Comparison of ENCODE assay signal across 23 mouse cellular contexts in genomic region chr2:136711155-136711554, GRCm38 (mm10). TPM values are rescaled to one million over a fixed set of nuclear protein-coding genes. Genes with fewer than 3 reads are reported as not detected.
DNase-seq lines count a peak whose midpoint lies in the region; ATAC-seq and TF ChIP-seq lines count a peak whose summit lies in the region.
"Had no signal": no experiment of that assay in that cellular context is flagged by ENCODE, and none has a peak within 500 bp of the region (broad histone marks: within the 10 kb centered on the region; RNA-seq: fewer than 3 reads in every experiment).

No protein-coding gene starts in this region.

- H3K4me2 ChIP-seq in hindbrain, embryonic 15.5 days = peak overlapping the region; percentile 79
- H3K4me2 ChIP-seq in hindbrain, embryonic 13.5 days = no peak overlapping the region; the same call in 1 of the 2 replicates
- H3K4me2 ChIP-seq in CH12.LX (ENCODE audit: insufficient read depth, low read depth, poor library complexity, severe bottlenecking) = no peak overlapping the region
- peak overlapping the region; percentile 74; the same call in 1 of the 2 replicates for H3K4me2 ChIP-seq in neural tube, embryonic 12.5 days (replicated peaks)
- no peak overlapping the region for H3K4me2 ChIP-seq in intestine, embryonic 16.5 days (ENCODE audit: low read depth, low read length)

- no peak overlapping the region for H3K9ac ChIP-seq in hindbrain, embryonic 15.5 days
- H3K9ac ChIP-seq in hindbrain, embryonic 13.5 days = no peak overlapping the region
- H3K9ac ChIP-seq in CH12.LX (ENCODE audit: insufficient read depth, low read depth) = no peak overlapping the region
- no peak overlapping the region for H3K9ac ChIP-seq in neural tube, embryonic 12.5 days
- H3K9ac ChIP-seq in intestine, embryonic 16.5 days (ENCODE audit: low read depth, low read length) = no peak overlapping the region
- H3K9ac ChIP-seq: limb, embryonic 12.5 days; liver, postnatal 0 days had no signal

- dilution Hi-C loops in CH12.LX (cut with MboI; ENCODE audit: extremely low pct_ligation_motif_present, extremely low pct_unique_long_range_greater_than_20kb, low sequenced_read_pairs) = no loop called here

- H3K79me2 ChIP-seq in CH12.LX (replicated peaks; ENCODE audit: control insufficient read depth, extremely low read depth, insufficient read depth, poor library complexity, severe bottlenecking) = no peaks in the 10 kb centered on the region

- H3K36me3 ChIP-seq in hindbrain, embryonic 15.5 days = no peaks in the 10 kb centered on the region
- H3K36me3 ChIP-seq in hindbrain, embryonic 13.5 days = no peaks in the 10 kb centered on the region
- no peaks in the 10 kb centered on the region for H3K36me3 ChIP-seq in CH12.LX (replicated peaks in 1 of 2; ENCODE audit: control insufficient read depth in 1 of 2, insufficient read depth in 1 of 2, low read length in 1 of 2)
- no peaks in the 10 kb centered on the region for H3K36me3 ChIP-seq in neural tube, embryonic 12.5 days
- H3K36me3 ChIP-seq in intestine, embryonic 16.5 days (ENCODE audit: control insufficient read depth, insufficient read depth, low read length) = no peaks in the 10 kb centered on the region
- H3K36me3 ChIP-seq: heart, embryonic 12.5 days; limb, embryonic 12.5 days; midbrain, embryonic 12.5 days had no signal

- no peak for TF ChIP-seq CTCF in CH12.LX (conservative IDR thresholded peaks at IDR 0.05 in 1 of 2, IDR thresholded peaks at IDR 0.05 in 1 of 2; ENCODE audit: low read depth in 2 of 2, low read length in 2 of 2)

- no peak for TF ChIP-seq RAD21 in CH12.LX (IDR thresholded peaks at IDR 0.05; ENCODE audit: low read depth, low read length)

- 0 out of 2 replicates have a peak overlapping the region, but pooled peaks have one; percentile 89 for H3K27ac ChIP-seq in hindbrain, embryonic 15.5 days (replicated peaks)
- H3K27ac ChIP-seq in hindbrain, embryonic 13.5 days = no peak overlapping the region
- no peak overlapping the region for H3K27ac ChIP-seq in CH12.LX (ENCODE audit: insufficient read depth, low read depth)
- H3K27ac ChIP-seq in neural tube, embryonic 12.5 days = no peak overlapping the region
- H3K27ac ChIP-seq in intestine, embryonic 16.5 days (ENCODE audit: low read length) = no peak overlapping the region
- H3K27ac ChIP-seq: kidney, postnatal 0 days; limb, embryonic 12.5 days; midbrain, embryonic 12.5 days had no signal

- TF ChIP-seq POLR2A in CH12.LX (IDR thresholded peaks at IDR 0.05; ENCODE audit: low read depth, low read length) = no peak

- TF ChIP-seq EP300 in CH12.LX (IDR thresholded peaks at IDR 0.05; ENCODE audit: low read length) = no peak

- no peaks in the 10 kb centered on the region for H3K27me3 ChIP-seq in hindbrain, embryonic 15.5 days
- H3K27me3 ChIP-seq in hindbrain, embryonic 13.5 days = no peaks in the 10 kb centered on the region
- no peaks in the 10 kb centered on the region for H3K27me3 ChIP-seq in CH12.LX (replicated peaks)
- H3K27me3 ChIP-seq in neural tube, embryonic 12.5 days (replicated peaks) = no peaks in the 10 kb centered on the region
- H3K27me3 ChIP-seq in intestine, embryonic 16.5 days (replicated peaks; ENCODE audit: control insufficient read depth, insufficient read depth, low read length) = no peaks in the 10 kb centered on the region; the same call in 1 of the 2 replicates
- H3K27me3 ChIP-seq: heart, embryonic 12.5 days; midbrain, embryonic 12.5 days had no signal

- H3K4me3 ChIP-seq in hindbrain, embryonic 15.5 days = no peak overlapping the region
- no peak overlapping the region for H3K4me3 ChIP-seq in hindbrain, embryonic 13.5 days
- no peak overlapping the region for H3K4me3 ChIP-seq in CH12.LX (replicated peaks in 1 of 3; ENCODE audit: low read depth in 2 of 3, low read length in 2 of 3, poor library complexity in 1 of 3)
- H3K4me3 ChIP-seq in neural tube, embryonic 12.5 days = no peak overlapping the region
- no peak overlapping the region for H3K4me3 ChIP-seq in intestine, embryonic 16.5 days (ENCODE audit: low read length)

- WGBS in hindbrain, embryonic 15.5 days = 19% methylated on average over 3 of the region's 3 CpGs
- WGBS in hindbrain, embryonic 13.5 days = 29% methylated on average over 3 of the region's 3 CpGs
- WGBS in neural tube, embryonic 12.5 days = 43% methylated on average over 3 of the region's 3 CpGs
- WGBS in intestine, embryonic 16.5 days = 47% methylated on average over 3 of the region's 3 CpGs

- in situ Hi-C loops in CH12.LX (cut with MboI; ENCODE audit: low pct_ligation_motif_present, low pct_unique_long_range_greater_than_20kb, low sequenced_read_pairs) = loop anchor here (10.0 kb wide), 1 partner anchor 66 kb away; no protein-coding TSS in a partner anchor

- peak; percentile 30 for DNase-seq in CH12.LX (ENCODE audit: extremely low read depth)
- DNase-seq in brain, adult 2 months (ENCODE audit: low read depth, low spot score) = peak; percentile 55
- DNase-seq in layer of hippocampus, postnatal 14 days (ENCODE audit: low spot score in 2 of 2) = no peak
- DNase-seq: adrenal gland, postnatal 10 days; cerebellum, adult 8-10 months; gastrocnemius, postnatal 25 days; heart, adult 18-20 months; heart, postnatal 10 days; kidney, adult 18-20 months; liver, postnatal 0 days; thymus, adult 18-20 months; thymus, postnatal 4 days had no signal

- H3K9me3 ChIP-seq in hindbrain, embryonic 15.5 days = no peaks in the 10 kb centered on the region
- 0 out of 2 replicates have a peak, but pooled peaks cover 5% of the 10 kb centered on the region for H3K9me3 ChIP-seq in hindbrain, embryonic 13.5 days
- H3K9me3 ChIP-seq in CH12.LX (replicated peaks; ENCODE audit: low read length) = peaks cover 11% of the 10 kb centered on the region
- no peaks in the 10 kb centered on the region for H3K9me3 ChIP-seq in neural tube, embryonic 12.5 days
- H3K9me3 ChIP-seq in intestine, embryonic 16.5 days (ENCODE audit: control insufficient read depth, low read length) = no peaks in the 10 kb centered on the region
- H3K9me3 ChIP-seq: heart, embryonic 12.5 days; limb, embryonic 12.5 days; midbrain, embryonic 12.5 days had no signal

- no peak for ATAC-seq in hindbrain, embryonic 15.5 days (ENCODE audit: low FRiP score, low read depth)
- ATAC-seq in hindbrain, embryonic 13.5 days (ENCODE audit: low FRiP score) = no peak
- no peak for ATAC-seq in neural tube, embryonic 12.5 days (ENCODE audit: low FRiP score, low read depth)
- ATAC-seq in intestine, embryonic 16.5 days = no peak
- ATAC-seq: forebrain, embryonic 16.5 days; liver, postnatal 0 days; lung, postnatal 0 days had no signal

- peaks cover 22% of the 10 kb centered on the region for H3K4me1 ChIP-seq in hindbrain, embryonic 15.5 days (replicated peaks)
- peaks cover 24% of the 10 kb centered on the region for H3K4me1 ChIP-seq in hindbrain, embryonic 13.5 days (replicated peaks)
- H3K4me1 ChIP-seq in CH12.LX (ENCODE audit: control insufficient read depth in 1 of 2, insufficient read depth in 2 of 2) = peaks cover 0 to 8% of the 10 kb centered on the region in 2 experiments; a peak in 1 of 4 replicates
- peaks cover 13% of the 10 kb centered on the region for H3K4me1 ChIP-seq in neural tube, embryonic 12.5 days
- peaks cover 9% of the 10 kb centered on the region for H3K4me1 ChIP-seq in intestine, embryonic 16.5 days (ENCODE audit: control insufficient read depth, insufficient read depth, low read length)

TF ChIP-seq in CH12.LX, 34 proteins besides CTCF, POLR2A, EP300 and RAD21:
- no peak for TF ChIP-seq USF2 (conservative IDR thresholded peaks at IDR 0.05; ENCODE audit: low read depth, low read length)
- no peak for TF ChIP-seq SIN3A (IDR thresholded peaks at IDR 0.05; ENCODE audit: low read length)
- no peak for TF ChIP-seq BHLHE40 (IDR thresholded peaks at IDR 0.05; ENCODE audit: low read depth, low read length)
- no peak for TF ChIP-seq UBTF (IDR thresholded peaks at IDR 0.05; ENCODE audit: low read depth, low read length)
- TF ChIP-seq ETS1 (conservative IDR thresholded peaks at IDR 0.05; ENCODE audit: low read depth, low read length) = peak; percentile 51
- no peak for TF ChIP-seq CHD1 (IDR thresholded peaks at IDR 0.05; ENCODE audit: low read depth, low read length)
- no peak for TF ChIP-seq SMC3 (IDR thresholded peaks at IDR 0.05; ENCODE audit: low read depth, low read length)
TF ChIP-seq in CH12.LX: peak in this region for 1.

RNA-seq across cellular contexts. Expression of gene Snap25, which starts 2.1 kb away (rescaled TPM):
- 224 and 276 TPM in 2 replicates for polyA plus RNA-seq in hindbrain, embryonic 15.5 days (2015; fragmentation: Nextera tagmentation; extraction: Ambion mirVana)
- 134 and 141 TPM in 2 replicates for polyA plus RNA-seq in hindbrain, embryonic 13.5 days (2015; fragmentation: Nextera tagmentation; extraction: Ambion mirVana)
- total RNA-seq in CH12.LX (2012; rRNA removed) (not detected in 2 replicates), CH12.LX (2014; rRNA removed) (not detected in 2 replicates)
- 0.11 and 0.35 TPM in 2 replicates for polyA plus RNA-seq in CH12.LX (2012; ENCODE audit: insufficient read length, low read depth)
- polyA plus RNA-seq in neural tube, embryonic 12.5 days (2016; fragmentation: Nextera tagmentation; extraction: Ambion mirVana) = 69.7 and 90.8 TPM in 2 replicates
- 1,000 to 10,000 TPM; 1,518 to 1,540 TPM for total RNA-seq in layer of hippocampus, postnatal 14 days (2021)
- polyA plus RNA-seq in intestine, embryonic 16.5 days (2015; fragmentation: Nextera tagmentation; extraction: Ambion mirVana) = 8.0 and 9.2 TPM in 2 replicates
- polyA plus RNA-seq: C2C12; liver, postnatal 0 days had no signal

Comparison
In these comparisons a context has a peak if more than half of its experiments do, and no peak if none do; other contexts are left out.
1. H3K4me2 ChIP-seq: peak in hindbrain, embryonic 15.5 days (single experiment) and neural tube, embryonic 12.5 days (single experiment); none in hindbrain, embryonic 13.5 days (single experiment), CH12.LX (single experiment) and intestine, embryonic 16.5 days (single experiment).
2. DNase-seq: peak in CH12.LX (single experiment) and brain, adult 2 months (single experiment); none in layer of hippocampus, postnatal 14 days (0 of 2).